Mouse (Mus musculus) midbrain, postnatal 0 days (tissue): ENCODE results near the gene Tpst2. TPM values are rescaled to one million over a fixed set of nuclear protein-coding genes. Genes with fewer than 3 reads are reported as not detected.

Source experiments
- ATAC-seq: fragments of 200-750 bp; cut with Nextera tagmentation; 2 replicates; pipeline ENCODE4 v1.8.0; 2017; ENCODE audit warnings: moderate number of reproducible peaks, mild to moderate bottlenecking, moderate TSS enrichment, moderate library complexity; ENCODE audit not compliant: low FRiP score
- DNase-seq: peaks from one replicate; pipeline ENCODE4 v3.0.0-alpha.2; 2015; ENCODE audit warnings: low spot score
- H3K27ac ChIP-seq: fragments of 300-500 bp; sonication (generic); 2 replicates; pipeline ENCODE4 v1.5.1; 2014; ENCODE audit warnings: low read depth, mild to moderate bottlenecking, low read length, mixed read lengths
- H3K27me3 ChIP-seq: fragments of 300-500 bp; sonication (generic); 2 replicates; pipeline ENCODE4 v1.6.1; 2014; ENCODE audit warnings: low read length, control low read depth, mixed read lengths; ENCODE audit not compliant: insufficient read depth
- H3K36me3 ChIP-seq: fragments of 300-500 bp; sonication (generic); 2 replicates; pipeline ENCODE4 v1.6.1; 2014; ENCODE audit warnings: low read length, control low read depth, mixed read lengths; ENCODE audit not compliant: insufficient read depth
- H3K4me1 ChIP-seq: fragments of 300-500 bp; sonication (generic); 2 replicates; pipeline ENCODE4 v1.6.1; 2014; ENCODE audit warnings: mild to moderate bottlenecking, control low read depth, antibody characterized with exemption, low read length, mixed read lengths; ENCODE audit not compliant: insufficient read depth
- H3K4me2 ChIP-seq: fragments of 300-500 bp; sonication (generic); 2 replicates; pipeline ENCODE4 v1.6.1; 2014; ENCODE audit warnings: low read depth, mild to moderate bottlenecking, low read length, mixed read lengths; ENCODE audit not compliant: poor library complexity, severe bottlenecking
- H3K4me3 ChIP-seq: fragments of 300-500 bp; sonication (generic); 2 replicates; pipeline ENCODE4 v1.5.1; 2014; ENCODE audit warnings: low read depth, mild to moderate bottlenecking, low read length, moderate library complexity
- H3K9ac ChIP-seq: fragments of 300-500 bp; sonication (generic); replicated peaks from 2 replicates; pipeline ENCODE4 v1.6.1; 2014; ENCODE audit warnings: mild to moderate bottlenecking, low read length, moderate library complexity, mixed read lengths; ENCODE audit not compliant: poor library complexity, severe bottlenecking
- H3K9me3 ChIP-seq: fragments of 300-500 bp; sonication (generic); 2 replicates; pipeline ENCODE4 v1.6.1; 2016; ENCODE audit warnings: low read length, control low read depth
- CTCF ChIP-seq: IDR thresholded peaks from 2 replicates; pipeline ENCODE4 v1.5.1; 2016; ENCODE audit warnings: antibody characterized with exemption, mild to moderate bottlenecking
- WGBS: fragments of 180-500 bp; shearing (Covaris S2); extraction: QIAGEN DNeasy Blood & Tissue Kit; methylation state at CpG from one replicate; pipeline ENCODE4 v1.1.7; 2014; 5-methylcytosine and 5-hydroxymethylcytosine counted together
- polyA plus RNA-seq: library from polyadenylated mRNA; unstranded; fragments of >200 nt; fragmentation: Nextera tagmentation; extraction: Ambion mirVana; gene quantifications from 2 replicates; pipeline ENCODE4 v1.2.1, GENCODE M21; 2015
- total RNA-seq: library from RNA; depleted of rRNA; stranded (reverse); fragments of >200 nt; gene quantifications from 2 replicates; pipeline ENCODE4 v1.2.3, GENCODE M21; 2014

Gene Tpst2
- total and polyA plus RNA-seq, 2 experiments from 2014 or later = 37.1 to 37.3 TPM

- H3K27me3 ChIP-seq = no peaks in the 10 kb centered on the region
- no peak overlapping the region for H3K4me3 ChIP-seq
- ATAC-seq (no peak), DNase-seq (no peak)
- WGBS = 79% methylated on average over 6 of the region's 6 CpGs
- H3K4me2 ChIP-seq = 0 out of 2 replicates have a peak overlapping the region, but pooled peaks have one; percentile 85
- H3K9me3 ChIP-seq = no peaks in the 10 kb centered on the region
- H3K27ac ChIP-seq = no peak overlapping the region
- peaks cover 10% of the 10 kb centered on the region; the same call in 1 of the 2 replicates for H3K4me1 ChIP-seq
- no peak for TF ChIP-seq CTCF
- peak overlapping the region; percentile 29; the same call in 1 of the 2 replicates for H3K9ac ChIP-seq
- peaks cover 30% of the 10 kb centered on the region for H3K36me3 ChIP-seq
Measured at GRCm38 (mm10) chr5:112344092-112344960, 67.8 kb downstream of the Tpst2 start.

- Histone ChIP-seq H3K4me2 (no peak overlapping the region), H3K9ac (no peak overlapping the region), H3K4me1 (peaks cover 10% of the 10 kb centered on the region; the same call in 1 of the 2 replicates), H3K4me3 (no peak overlapping the region), H3K36me3 (peaks cover 45% of the 10 kb centered on the region), H3K27me3 (no peaks in the 10 kb centered on the region), H3K27ac (no peak overlapping the region), H3K9me3 (no peaks in the 10 kb centered on the region)
- WGBS = 83% methylated on average over 16 of the region's 16 CpGs
- no peak for TF ChIP-seq CTCF
- DNase-seq (no peak), ATAC-seq (no peak)
Measured at GRCm38 (mm10) chr5:112346211-112346965, 69.9 kb downstream of the Tpst2 start.

GRCm38 (mm10) chr5:112349169-112349568 is 72.7 kb downstream of the Tpst2 start:
- no peaks in the 10 kb centered on the region for H3K27me3 ChIP-seq
- H3K9ac ChIP-seq = no peak overlapping the region
- ATAC-seq (no peak), DNase-seq (no peak)
- H3K27ac ChIP-seq = no peak overlapping the region
- H3K4me2 ChIP-seq = no peak overlapping the region
- no peak overlapping the region for H3K4me3 ChIP-seq
- no peaks in the 10 kb centered on the region for H3K9me3 ChIP-seq
- 94% methylated on average over 8 of the region's 8 CpGs for WGBS
- no peak for TF ChIP-seq CTCF
- peaks cover 60% of the 10 kb centered on the region for H3K36me3 ChIP-seq
- 0 out of 2 replicates have a peak, but pooled peaks cover 7% of the 10 kb centered on the region for H3K4me1 ChIP-seq

- H3K4me2 ChIP-seq = no peak overlapping the region
- H3K4me1 ChIP-seq = no peaks in the 10 kb centered on the region
- H3K4me3 ChIP-seq = no peak overlapping the region
- ATAC-seq (no peak), DNase-seq (no peak)
- TF ChIP-seq CTCF = no peak
- 91% methylated on average over 6 of the region's 6 CpGs for WGBS
- H3K27ac ChIP-seq = no peak overlapping the region
- no peaks in the 10 kb centered on the region for H3K27me3 ChIP-seq
- H3K9ac ChIP-seq = no peak overlapping the region
- no peaks in the 10 kb centered on the region for H3K9me3 ChIP-seq
- peaks cover 46% of the 10 kb centered on the region for H3K36me3 ChIP-seq
Measured at GRCm38 (mm10) chr5:112355493-112355892, 79.0 kb downstream of the Tpst2 start.

GRCm38 (mm10) chr5:112355910-112356309 is 79.4 kb downstream of the Tpst2 start, which contains the start of gene Gm6583:
Gene Gm6583, minus strand, starts transcription at chr5:112356033.
- Histone ChIP-seq H3K4me3 (no peak within 1 kb of the TSS), H3K36me3 (peaks cover 42% of the 10 kb centered on the region), H3K27me3 (no peaks in the 10 kb centered on the region), H3K27ac (no peak within 1 kb of the TSS), H3K4me2 (no peak within 1 kb of the TSS), H3K9ac (no peak within 1 kb of the TSS), H3K4me1 (no peaks in the 10 kb centered on the region), H3K9me3 (no peaks in the 10 kb centered on the region)
- TF ChIP-seq CTCF = no peak
- WGBS = 61% methylated on average over 13 of the region's 13 CpGs
- ATAC-seq (no peak), DNase-seq (no peak)
